Mouse (Mus musculus): ENCODE data around the gene Kat7. TPM values are rescaled to one million over a fixed set of nuclear protein-coding genes. Genes with fewer than 3 reads are reported as not detected.
A peak's percentile ranks its signal among the peaks of the same experiment; 100 is the strongest.

The Kat7 gene
- polyA plus RNA-seq (2016; fragmentation: Nextera tagmentation; extraction: Ambion mirVana), result 81.8 and 85.3 TPM in 2 replicates

DNA sequence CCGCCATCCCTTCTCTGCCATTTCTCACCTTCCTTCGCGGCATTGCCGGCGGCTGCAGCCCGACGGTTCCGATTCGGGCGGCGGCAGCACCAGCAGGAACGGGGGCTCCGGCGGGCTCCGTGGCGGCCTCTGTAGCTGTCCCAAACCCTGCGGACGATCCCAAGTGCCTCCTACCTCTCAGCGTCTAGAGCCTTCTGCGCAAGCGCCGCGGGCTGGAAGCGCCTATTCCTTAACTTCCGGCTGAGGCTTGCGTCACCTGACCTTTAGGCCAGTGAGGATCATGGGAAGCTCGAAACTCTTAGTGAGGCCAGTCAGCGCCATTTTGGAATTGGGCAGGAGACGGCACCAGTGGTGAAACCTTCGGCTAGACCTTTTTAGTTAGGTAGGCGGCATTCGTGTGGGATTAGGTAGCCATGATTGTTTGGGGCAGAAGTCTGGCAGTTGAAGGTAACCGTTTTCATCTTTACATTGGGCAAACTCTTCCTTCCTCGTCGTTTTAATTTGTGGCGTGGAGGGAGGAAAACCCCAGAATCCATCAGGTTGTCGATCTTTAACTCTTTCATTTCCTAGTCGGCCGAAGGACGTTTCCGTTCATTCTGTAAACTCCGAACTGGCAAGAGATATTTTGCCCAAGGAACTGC, at the start of gene Kat7:
TSS of gene Kat7 (minus strand) at position 240 of the 641 bp plus-strand sequence.
- H3K27me3 ChIP-seq, result no peaks in the 10 kb centered on the region
- H3K9me3 ChIP-seq, result no peaks in the 10 kb centered on the region
- ATAC-seq (ENCODE audit: low FRiP score, low read depth), result peak; percentile 92
- peaks cover 10% of the 10 kb centered on the region for H3K36me3 ChIP-seq
- H3K27ac ChIP-seq (replicated peaks), result peak within 1 kb of the TSS; percentile 93
- WGBS, result under 1% methylated on average over 42 of the region's 42 CpGs
- H3K4me3 ChIP-seq, result peak within 1 kb of the TSS; percentile 90
- H3K4me2 ChIP-seq (replicated peaks), result peak within 1 kb of the TSS; percentile 75
- peaks cover 29% of the 10 kb centered on the region for H3K4me1 ChIP-seq
- H3K9ac ChIP-seq (replicated peaks), result peak within 1 kb of the TSS; percentile 93

- WGBS, result 54% methylated on average over 3 of the region's 3 CpGs
- H3K4me1 ChIP-seq, result 0 out of 2 replicates have a peak, but pooled peaks cover 3% of the 10 kb centered on the region
- no peak overlapping the region for H3K9ac ChIP-seq (replicated peaks)
- ATAC-seq (ENCODE audit: low FRiP score, low read depth), result no peak
- no peaks in the 10 kb centered on the region for H3K9me3 ChIP-seq
- no peak overlapping the region for H3K27ac ChIP-seq (replicated peaks)
- H3K27me3 ChIP-seq, result no peaks in the 10 kb centered on the region
- no peak overlapping the region for H3K4me2 ChIP-seq (replicated peaks)
- no peak overlapping the region for H3K4me3 ChIP-seq
- no peaks in the 10 kb centered on the region for H3K36me3 ChIP-seq
These were observed 48.2 kb upstream of the Kat7 start for GRCm38 (mm10) chr11:95358263-95358662.

GRCm38 (mm10) chr11:95356469-95357273, 46.6 kb upstream of the Kat7 start:
- Histone ChIP-seq H3K4me3 (no peak overlapping the region), H3K4me1 (0 out of 2 replicates have a peak, but pooled peaks cover 3% of the 10 kb centered on the region), H3K9ac (replicated peaks) (no peak overlapping the region), H3K27ac (replicated peaks) (no peak overlapping the region), H3K4me2 (replicated peaks) (no peak overlapping the region), H3K27me3 (no peaks in the 10 kb centered on the region), H3K9me3 (no peaks in the 10 kb centered on the region), H3K36me3 (no peaks in the 10 kb centered on the region)
- WGBS, result 85% methylated on average over 17 of the region's 17 CpGs
- ATAC-seq (ENCODE audit: low FRiP score, low read depth), result no peak

GRCm38 (mm10) chr11:95356039-95356438, 46.0 kb upstream of the Kat7 start:
- no peak overlapping the region for H3K4me2 ChIP-seq (replicated peaks)
- H3K4me1 ChIP-seq, result 0 out of 2 replicates have a peak, but pooled peaks cover 3% of the 10 kb centered on the region
- H3K36me3 ChIP-seq, result no peaks in the 10 kb centered on the region
- H3K27me3 ChIP-seq, result no peaks in the 10 kb centered on the region
- no peak overlapping the region for H3K4me3 ChIP-seq
- no peaks in the 10 kb centered on the region for H3K9me3 ChIP-seq
- ATAC-seq (ENCODE audit: low FRiP score, low read depth), result no peak
- WGBS, result 84% methylated on average over 7 of the region's 7 CpGs
- H3K27ac ChIP-seq (replicated peaks), result no peak overlapping the region
- H3K9ac ChIP-seq (replicated peaks), result no peak overlapping the region

GRCm38 (mm10) chr11:95355661-95356011, 45.6 kb upstream of the Kat7 start:
- Histone ChIP-seq H3K4me3 (no peak overlapping the region), H3K4me1 (0 out of 2 replicates have a peak, but pooled peaks cover 3% of the 10 kb centered on the region), H3K9ac (replicated peaks) (no peak overlapping the region), H3K4me2 (replicated peaks) (no peak overlapping the region), H3K9me3 (no peaks in the 10 kb centered on the region), H3K36me3 (no peaks in the 10 kb centered on the region), H3K27me3 (no peaks in the 10 kb centered on the region), H3K27ac (replicated peaks) (no peak overlapping the region)
- ATAC-seq (ENCODE audit: low FRiP score, low read depth), result no peak
- 95% methylated on average over 5 of the region's 5 CpGs for WGBS

DNA sequence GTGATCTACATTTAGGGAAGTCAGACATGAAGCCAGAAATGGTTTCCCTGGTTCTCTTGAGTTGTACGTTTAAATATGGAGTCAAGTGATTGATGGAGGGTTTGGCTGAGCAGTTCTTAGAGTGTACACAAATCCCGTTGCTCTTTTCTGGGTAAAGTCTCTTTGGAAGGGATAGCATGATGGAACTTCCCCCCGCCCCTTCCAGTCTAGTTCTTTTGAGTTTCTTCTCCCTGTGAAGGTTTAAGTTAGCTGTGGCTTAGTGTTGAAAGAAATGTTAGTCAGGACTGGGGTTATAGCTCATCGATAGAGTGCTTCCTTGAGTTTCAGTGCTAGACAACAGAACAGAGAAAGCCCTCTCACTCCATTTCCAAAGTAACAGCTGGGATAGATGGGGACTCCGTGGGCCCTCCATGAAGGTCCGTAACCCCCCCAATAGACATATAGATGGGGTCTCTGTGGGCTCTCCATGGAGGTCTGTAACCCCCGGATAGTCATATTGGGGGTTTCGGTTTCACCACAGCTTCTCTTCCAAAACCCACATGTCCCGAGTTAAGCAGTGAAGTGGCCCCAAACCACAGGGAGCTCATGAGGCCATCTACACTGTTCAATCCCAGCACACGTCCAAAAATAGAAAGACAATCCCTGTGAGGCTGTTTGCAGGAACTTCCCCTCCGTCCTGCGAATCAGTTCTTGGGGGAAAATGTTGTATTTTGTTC, 45.1 kb upstream of the Kat7 start:
- Histone ChIP-seq H3K27ac (replicated peaks) (no peak overlapping the region), H3K9ac (replicated peaks) (no peak overlapping the region), H3K36me3 (no peaks in the 10 kb centered on the region), H3K9me3 (no peaks in the 10 kb centered on the region), H3K27me3 (no peaks in the 10 kb centered on the region), H3K4me2 (replicated peaks) (no peak overlapping the region), H3K4me1 (0 out of 2 replicates have a peak, but pooled peaks cover 3% of the 10 kb centered on the region), H3K4me3 (no peak overlapping the region)
- 91% methylated on average over 12 of the region's 12 CpGs for WGBS
- no peak for ATAC-seq (ENCODE audit: low FRiP score, low read depth)

- H3K4me2 ChIP-seq (replicated peaks), result no peak overlapping the region
- H3K4me3 ChIP-seq, result no peak overlapping the region
- H3K9me3 ChIP-seq, result no peaks in the 10 kb centered on the region
- no peak for ATAC-seq (ENCODE audit: low FRiP score, low read depth)
- H3K4me1 ChIP-seq, result 0 out of 2 replicates have a peak, but pooled peaks cover 3% of the 10 kb centered on the region
- 91% methylated on average over 14 of the region's 14 CpGs for whole genome bisulfite sequencing
- no peak overlapping the region for H3K9ac ChIP-seq (replicated peaks)
- H3K27me3 ChIP-seq, result no peaks in the 10 kb centered on the region
- no peaks in the 10 kb centered on the region for H3K36me3 ChIP-seq
- H3K27ac ChIP-seq (replicated peaks), result no peak overlapping the region
These were observed 44.3 kb upstream of the Kat7 start for GRCm38 (mm10) chr11:95354228-95354944.

- Histone ChIP-seq H3K4me2 (replicated peaks) (no peak overlapping the region), H3K4me1 (0 out of 2 replicates have a peak, but pooled peaks cover 3% of the 10 kb centered on the region), H3K9ac (replicated peaks) (no peak overlapping the region), H3K9me3 (no peaks in the 10 kb centered on the region), H3K36me3 (no peaks in the 10 kb centered on the region), H3K4me3 (no peak overlapping the region), H3K27ac (replicated peaks) (no peak overlapping the region), H3K27me3 (no peaks in the 10 kb centered on the region)
- WGBS, result 92% methylated on average over 9 of the region's 9 CpGs
- no peak for ATAC-seq (ENCODE audit: low FRiP score, low read depth)
These were observed 43.2 kb upstream of the Kat7 start for GRCm38 (mm10) chr11:95353226-95353625.

GRCm38 (mm10) chr11:95352686-95353085, 42.6 kb upstream of the Kat7 start:
- 0 out of 2 replicates have a peak, but pooled peaks cover 3% of the 10 kb centered on the region for H3K4me1 ChIP-seq
- H3K4me3 ChIP-seq, result no peak overlapping the region
- no peak overlapping the region for H3K9ac ChIP-seq (replicated peaks)
- ATAC-seq (ENCODE audit: low FRiP score, low read depth), result no peak
- no peak overlapping the region for H3K27ac ChIP-seq (replicated peaks)
- 81% methylated on average over 2 of the region's 2 CpGs for WGBS
- no peak overlapping the region for H3K4me2 ChIP-seq (replicated peaks)
- no peaks in the 10 kb centered on the region for H3K36me3 ChIP-seq
- no peaks in the 10 kb centered on the region for H3K9me3 ChIP-seq
- H3K27me3 ChIP-seq, result no peaks in the 10 kb centered on the region

DNA sequence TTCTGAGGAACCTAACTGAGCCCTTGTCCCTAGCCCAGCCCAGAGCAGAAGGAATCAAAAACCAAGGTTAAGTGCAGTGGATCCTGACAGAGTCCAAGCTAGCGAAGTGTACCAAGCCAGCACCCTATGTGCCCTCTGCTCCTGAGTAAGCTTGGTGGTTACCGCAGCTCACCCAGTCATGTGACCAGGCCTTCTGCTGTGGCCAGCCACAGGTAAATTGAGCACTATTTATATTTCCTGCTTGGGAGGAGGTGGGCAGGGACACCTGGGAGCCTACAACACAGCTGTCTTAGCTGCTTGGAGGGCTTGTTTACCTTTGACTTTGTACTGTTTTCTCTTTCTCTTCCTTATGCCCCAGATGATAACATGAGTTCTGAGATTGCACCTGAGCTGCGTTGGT, 40.9 kb upstream of the Kat7 start:
- Histone ChIP-seq H3K27ac (replicated peaks) (no peak overlapping the region), H3K4me1 (0 out of 2 replicates have a peak, but pooled peaks cover 3% of the 10 kb centered on the region), H3K4me3 (no peak overlapping the region), H3K36me3 (no peaks in the 10 kb centered on the region), H3K4me2 (replicated peaks) (no peak overlapping the region), H3K27me3 (no peaks in the 10 kb centered on the region), H3K9ac (replicated peaks) (no peak overlapping the region), H3K9me3 (no peaks in the 10 kb centered on the region)
- ATAC-seq (ENCODE audit: low FRiP score, low read depth), result no peak
- WGBS, result 92% methylated on average over 3 of the region's 3 CpGs

DNA sequence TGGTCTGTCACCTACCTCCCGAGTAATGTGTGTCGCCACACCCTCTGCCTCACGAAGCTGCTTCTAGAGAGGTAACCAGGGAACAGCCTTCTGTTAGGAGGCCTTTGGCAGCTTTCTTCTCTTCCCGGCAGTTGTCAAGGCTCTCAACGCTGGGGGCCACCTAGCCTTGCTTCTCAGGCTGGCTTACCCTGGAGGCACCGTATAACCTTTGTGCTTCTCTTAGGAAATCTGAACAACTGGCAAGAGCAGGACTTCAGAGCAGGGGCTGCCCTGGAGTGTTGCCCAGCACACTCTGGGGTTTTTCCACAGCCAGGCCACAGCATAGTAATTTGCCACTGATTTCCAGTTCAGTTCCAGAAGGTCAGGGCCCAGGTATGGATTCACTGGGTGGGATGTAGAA, 40.2 kb upstream of the Kat7 start:
- H3K27ac ChIP-seq (replicated peaks), result no peak overlapping the region
- WGBS, result 78% methylated on average over 6 of the region's 6 CpGs
- no peak for ATAC-seq (ENCODE audit: low FRiP score, low read depth)

More for the DNA sequence above, 40.2 kb upstream of the Kat7 start:
- Histone ChIP-seq H3K4me3 (no peak overlapping the region), H3K27me3 (no peaks in the 10 kb centered on the region), H3K9me3 (no peaks in the 10 kb centered on the region), H3K36me3 (no peaks in the 10 kb centered on the region), H3K4me1 (no peaks in the 10 kb centered on the region), H3K9ac (replicated peaks) (no peak overlapping the region), H3K4me2 (replicated peaks) (no peak overlapping the region)

All from midbrain, embryonic 12.5 days (tissue).